Mouse (Mus musculus) frontal cortex, adult (tissue): ENCODE measurements around the gene Trit1.

Source experiments
- ATAC-seq: cut with Nextera tagmentation; 2 replicates; pipeline ENCODE4 v1.9.2; 2017; ENCODE audit warnings: mild to moderate bottlenecking, moderate library complexity, mixed read lengths; ENCODE audit not compliant: low TSS enrichment

Trit1 gene

GRCm38 (mm10) chr4:123050681-123051211 is 34.3 kb downstream of the Trit1 start:
- no peak for ATAC-seq

GRCm38 (mm10) chr4:123053179-123053578 is 36.8 kb downstream of the Trit1 start:
- ATAC-seq = peak; percentile 76

GRCm38 (mm10) chr4:123054172-123054790 is 37.9 kb downstream of the Trit1 start:
- peak; percentile 69 for ATAC-seq

- no peak for ATAC-seq
Measured at GRCm38 (mm10) chr4:123056560-123057109, 40.2 kb downstream of the Trit1 start.

GRCm38 (mm10) chr4:123057957-123058356 is 41.6 kb downstream of the Trit1 start:
- no peak for ATAC-seq

- no peak for ATAC-seq
Measured at GRCm38 (mm10) chr4:123061744-123062143, 45.3 kb downstream of the Trit1 start.

- ATAC-seq = no peak
Measured at GRCm38 (mm10) chr4:123068646-123069045, 52.2 kb downstream of the Trit1 start.

- peak; percentile 72; the same call in 1 of the 2 replicates for ATAC-seq
Measured at GRCm38 (mm10) chr4:123071266-123071966, 55.0 kb downstream of the Trit1 start.

- no peak for ATAC-seq
Measured at GRCm38 (mm10) chr4:123076928-123077327, 60.5 kb downstream of the Trit1 start.

- ATAC-seq = no peak
Measured at GRCm38 (mm10) chr4:123078231-123078630, 61.8 kb downstream of the Trit1 start.

- no peak for ATAC-seq
Measured at GRCm38 (mm10) chr4:123080791-123081190, 64.4 kb downstream of the Trit1 start.

GRCm38 (mm10) chr4:123082283-123083163 is 66.1 kb downstream of the Trit1 start:
- ATAC-seq = peak; percentile 55; the same call in 1 of the 2 replicates

GRCm38 (mm10) chr4:123083323-123083902 is 67.0 kb downstream of the Trit1 start:
- no peak for ATAC-seq

GRCm38 (mm10) chr4:123085290-123085689 is 68.9 kb downstream of the Trit1 start:
- ATAC-seq = no peak

- no peak for ATAC-seq
Measured at GRCm38 (mm10) chr4:123086381-123086780, 70.0 kb downstream of the Trit1 start.

- no peak for ATAC-seq
Measured at GRCm38 (mm10) chr4:123092621-123093020, 76.2 kb downstream of the Trit1 start.

GRCm38 (mm10) chr4:123093064-123093776 is 76.8 kb downstream of the Trit1 start:
- no peak for ATAC-seq

GRCm38 (mm10) chr4:123093869-123094268 is 77.5 kb downstream of the Trit1 start:
- ATAC-seq = no peak
